Mouse (Mus musculus) stomach, embryonic 14.5 days (tissue): ENCODE measurements around the gene Crebbp. TPM values are rescaled to one million over a fixed set of nuclear protein-coding genes. Genes with fewer than 3 reads are reported as not detected.

Experiments
- ATAC-seq: fragments of 200-750 bp; cut with Nextera tagmentation; 2 replicates; pipeline ENCODE4 v1.8.0; 2017; ENCODE audit warnings: low read depth, moderate TSS enrichment; ENCODE audit not compliant: insufficient number of reproducible peaks, insufficient read depth, low FRiP score
- H3K27ac ChIP-seq: fragments of 300-500 bp; sonication (generic); 2 replicates; pipeline ENCODE4 v1.5.1; 2014; ENCODE audit warnings: mild to moderate bottlenecking, low read length, moderate library complexity, mixed read lengths
- H3K27me3 ChIP-seq: fragments of 300-500 bp; sonication (generic); 2 replicates; pipeline ENCODE4 v1.6.1; 2014; ENCODE audit warnings: low read length, control low read depth, mixed read lengths; ENCODE audit not compliant: control insufficient read depth, insufficient read depth
- H3K36me3 ChIP-seq: fragments of 300-500 bp; sonication (generic); 2 replicates; pipeline ENCODE4 v1.6.1; 2014; ENCODE audit warnings: mild to moderate bottlenecking, control low read depth, low read length, moderate library complexity, mixed read lengths; ENCODE audit not compliant: control insufficient read depth, insufficient read depth
- H3K4me1 ChIP-seq: fragments of 300-500 bp; sonication (generic); 2 replicates; pipeline ENCODE4 v1.6.1; 2014; ENCODE audit warnings: low read length, control low read depth, mixed read lengths; ENCODE audit not compliant: control insufficient read depth, insufficient read depth
- H3K4me2 ChIP-seq: fragments of 300-500 bp; sonication (generic); replicated peaks from 2 replicates; pipeline ENCODE4 v1.6.1; 2014; ENCODE audit warnings: low read depth, low read length, control low read depth
- H3K4me3 ChIP-seq: fragments of 300-500 bp; sonication (generic); 2 replicates; pipeline ENCODE4 v1.5.1; 2014; ENCODE audit warnings: low read depth, low read length, control low read depth
- H3K9ac ChIP-seq: fragments of 300-500 bp; sonication (generic); replicated peaks from 2 replicates; pipeline ENCODE4 v1.6.1; 2014; ENCODE audit warnings: low read depth, mild to moderate bottlenecking, control low read depth, low read length, moderate library complexity, mixed read lengths
- H3K9me3 ChIP-seq: fragments of 300-500 bp; sonication (generic); 2 replicates; pipeline ENCODE4 v1.6.1; 2016; ENCODE audit warnings: low read depth, low read length, control low read depth; ENCODE audit not compliant: control insufficient read depth
- WGBS: fragments of 180-500 bp; shearing (Covaris S2); extraction: QIAGEN DNeasy Blood & Tissue Kit; methylation state at CpG from one replicate; pipeline ENCODE4 v1.1.7; 2014; 5-methylcytosine and 5-hydroxymethylcytosine counted together
- polyA plus RNA-seq: library from polyadenylated mRNA; unstranded; fragments of >200 nt; fragmentation: Nextera tagmentation; extraction: Ambion mirVana; gene quantifications from 2 replicates; pipeline ENCODE4 v1.2.1, GENCODE M21; 2014

Gene Crebbp
- polyA plus RNA-seq, 1 experiment from 2014 or later, result 53.6 TPM

- WGBS, result 96% methylated on average over 4 of the region's 4 CpGs
- no peak overlapping the region for H3K4me3 ChIP-seq
- no peaks in the 10 kb centered on the region for H3K27me3 ChIP-seq
- no peak overlapping the region for H3K27ac ChIP-seq
- H3K9me3 ChIP-seq, result no peaks in the 10 kb centered on the region
- ATAC-seq, result no peak
- H3K4me2 ChIP-seq, result no peak overlapping the region
- no peaks in the 10 kb centered on the region for H3K4me1 ChIP-seq
- peaks cover 44% of the 10 kb centered on the region for H3K36me3 ChIP-seq
- H3K9ac ChIP-seq, result no peak overlapping the region
Observed at GRCm38 (mm10) chr16:4052601-4053000, 161.2 kb downstream of the Crebbp start.

DNA sequence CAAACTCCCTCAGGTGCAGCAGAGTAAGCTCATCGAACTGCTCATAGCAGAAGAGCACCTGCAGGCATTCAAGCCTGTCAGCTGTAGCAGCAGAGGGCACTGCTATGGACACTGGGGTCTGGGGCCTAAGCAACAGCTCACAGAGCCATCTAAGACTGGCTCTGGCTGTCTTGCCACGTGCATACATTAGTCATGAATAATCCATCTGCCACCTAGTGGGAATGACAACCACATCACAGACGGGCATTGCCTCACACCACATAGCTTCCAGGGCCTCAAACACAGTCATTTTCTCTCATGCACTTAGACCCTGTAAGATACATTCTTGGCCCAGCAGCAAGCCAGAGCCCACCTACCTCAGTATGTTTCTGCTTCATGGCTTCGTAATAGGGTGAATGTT, 168.3 kb downstream of the Crebbp start:
- Histone ChIP-seq H3K27ac (no peak overlapping the region), H3K27me3 (no peaks in the 10 kb centered on the region), H3K4me2 (no peak overlapping the region), H3K4me1 (no peaks in the 10 kb centered on the region), H3K36me3 (peaks cover 58% of the 10 kb centered on the region), H3K4me3 (no peak overlapping the region), H3K9ac (no peak overlapping the region), H3K9me3 (no peaks in the 10 kb centered on the region)
- no peak for ATAC-seq
- 87% methylated on average over 4 of the region's 4 CpGs for WGBS

DNA sequence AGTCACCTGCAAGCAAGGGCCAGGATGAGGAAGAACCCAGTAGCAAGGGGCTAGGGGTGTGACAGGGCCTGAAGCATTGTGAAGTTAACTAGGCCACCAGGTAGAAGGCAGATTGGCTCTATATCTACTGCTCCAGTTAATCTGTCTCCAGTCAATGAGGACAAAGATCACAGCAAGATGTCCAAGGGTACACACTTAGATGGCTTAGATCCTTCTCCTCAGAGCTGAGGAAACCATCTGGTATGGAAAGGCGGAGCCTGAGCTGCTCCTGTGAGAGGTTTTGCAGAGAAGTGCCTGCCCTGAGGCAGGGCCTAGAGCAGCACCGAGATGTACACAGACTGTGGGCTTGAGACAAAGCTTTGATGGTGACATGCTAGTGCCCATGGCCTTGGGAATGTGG, 169.7 kb downstream of the Crebbp start:
- Histone ChIP-seq H3K4me2 (no peak overlapping the region), H3K36me3 (peaks cover 62% of the 10 kb centered on the region), H3K9ac (no peak overlapping the region)

GRCm38 (mm10) chr16:4041646-4042045, 172.2 kb downstream of the Crebbp start:
- over 99% methylated on average over 4 of the region's 4 CpGs for WGBS
- Histone ChIP-seq H3K4me2 (no peak overlapping the region), H3K36me3 (peaks cover 64% of the 10 kb centered on the region), H3K27me3 (no peaks in the 10 kb centered on the region), H3K9ac (no peak overlapping the region), H3K27ac (no peak overlapping the region), H3K9me3 (no peaks in the 10 kb centered on the region), H3K4me3 (no peak overlapping the region), H3K4me1 (no peaks in the 10 kb centered on the region)
- no peak for ATAC-seq

More for the DNA sequence above, 169.7 kb downstream of the Crebbp start:
- 91% methylated on average over 2 of the region's 2 CpGs for WGBS
- Histone ChIP-seq H3K27me3 (no peaks in the 10 kb centered on the region), H3K4me3 (no peak overlapping the region), H3K9me3 (no peaks in the 10 kb centered on the region), H3K27ac (no peak overlapping the region), H3K4me1 (no peaks in the 10 kb centered on the region)
- ATAC-seq, result no peak

GRCm38 (mm10) chr16:4040206-4040605, 173.6 kb downstream of the Crebbp start:
- Histone ChIP-seq H3K4me3 (no peak overlapping the region), H3K9ac (no peak overlapping the region), H3K27ac (no peak overlapping the region), H3K36me3 (peaks cover 51% of the 10 kb centered on the region), H3K4me2 (no peak overlapping the region), H3K9me3 (no peaks in the 10 kb centered on the region), H3K4me1 (no peaks in the 10 kb centered on the region), H3K27me3 (no peaks in the 10 kb centered on the region)
- no peak for ATAC-seq
- WGBS, result 92% methylated on average over 5 of the region's 5 CpGs

GRCm38 (mm10) chr16:4037690-4038089, 176.1 kb downstream of the Crebbp start:
- peaks cover 39% of the 10 kb centered on the region for H3K36me3 ChIP-seq
- no peak for ATAC-seq
- H3K4me2 ChIP-seq, result no peak overlapping the region
- no peaks in the 10 kb centered on the region for H3K9me3 ChIP-seq
- whole genome bisulfite sequencing, result 93% methylated on average over 7 of the region's 7 CpGs
- H3K9ac ChIP-seq, result no peak overlapping the region
- H3K4me3 ChIP-seq, result no peak overlapping the region
- H3K4me1 ChIP-seq, result no peaks in the 10 kb centered on the region
- no peak overlapping the region for H3K27ac ChIP-seq
- no peaks in the 10 kb centered on the region for H3K27me3 ChIP-seq

DNA sequence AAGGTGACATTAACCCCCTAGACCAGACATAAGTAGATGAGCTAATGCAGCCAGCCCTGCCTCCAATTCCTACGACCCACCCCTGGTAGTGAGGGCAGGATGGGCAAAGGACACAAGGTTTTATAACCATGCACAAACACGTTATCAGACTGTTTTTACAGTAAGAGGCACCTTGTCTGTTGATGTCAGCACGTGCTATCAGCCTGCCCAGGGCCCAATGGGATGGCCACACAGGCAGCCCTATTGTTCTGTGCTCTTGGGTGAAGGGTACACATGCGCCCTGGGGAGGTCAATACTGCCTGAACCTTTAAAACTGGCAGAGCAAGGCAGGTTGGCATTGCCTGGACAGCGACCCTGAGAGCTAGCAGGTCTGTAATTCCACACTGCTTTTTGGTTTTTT, 177.0 kb downstream of the Crebbp start, which contains the start of gene Dnase1:
TSS of gene Dnase1 (plus strand) at position 136 of the 400 bp plus-strand sequence.
- ATAC-seq, result no peak
- Histone ChIP-seq H3K27ac (no peak within 1 kb of the TSS), H3K36me3 (peaks cover 36% of the 10 kb centered on the region), H3K4me3 (no peak within 1 kb of the TSS), H3K27me3 (no peaks in the 10 kb centered on the region), H3K4me1 (no peaks in the 10 kb centered on the region), H3K9me3 (no peaks in the 10 kb centered on the region), H3K9ac (no peak within 1 kb of the TSS), H3K4me2 (no peak within 1 kb of the TSS)
- WGBS, result 84% methylated on average over 5 of the region's 5 CpGs

DNA sequence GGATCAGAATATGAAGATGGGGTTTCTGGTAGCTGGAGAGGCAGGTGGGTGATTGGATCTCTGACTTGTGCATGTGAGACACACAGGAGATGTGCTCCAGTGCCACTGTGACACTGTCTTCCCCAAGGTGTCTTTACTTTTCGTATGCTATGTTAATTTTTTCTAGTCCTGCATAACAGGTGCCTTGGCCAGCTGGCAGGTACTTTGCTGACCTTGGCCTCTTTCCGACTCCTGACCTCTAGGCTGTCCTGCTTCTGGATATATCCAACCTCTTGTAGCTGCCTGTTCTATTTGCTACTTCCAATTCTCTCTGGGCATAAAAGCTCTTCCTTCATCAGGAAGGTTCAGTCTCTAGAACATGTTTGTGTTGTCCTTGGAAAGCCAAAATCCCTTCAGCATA, 178.2 kb downstream of the Crebbp start:
- Histone ChIP-seq H3K9ac (no peak overlapping the region), H3K9me3 (no peaks in the 10 kb centered on the region), H3K27ac (no peak overlapping the region), H3K4me1 (no peaks in the 10 kb centered on the region), H3K4me3 (no peak overlapping the region), H3K4me2 (no peak overlapping the region), H3K27me3 (no peaks in the 10 kb centered on the region), H3K36me3 (peaks cover 31% of the 10 kb centered on the region)
- WGBS, result 89% methylated on average over 2 of the region's 2 CpGs
- no peak for ATAC-seq

GRCm38 (mm10) chr16:4034476-4034875, 179.3 kb downstream of the Crebbp start:
- H3K9me3 ChIP-seq, result no peaks in the 10 kb centered on the region
- no peak overlapping the region for H3K4me2 ChIP-seq
- peaks cover 21% of the 10 kb centered on the region for H3K36me3 ChIP-seq
- H3K4me1 ChIP-seq, result no peaks in the 10 kb centered on the region
- no peak overlapping the region for H3K27ac ChIP-seq
- H3K9ac ChIP-seq, result no peak overlapping the region
- 84% methylated on average over 3 of the region's 3 CpGs for WGBS
- no peaks in the 10 kb centered on the region for H3K27me3 ChIP-seq
- ATAC-seq, result no peak
- H3K4me3 ChIP-seq, result no peak overlapping the region
